Mouse (Mus musculus) thymus, postnatal 4 days (tissue): ENCODE results near the gene Bbof1.

ENCODE experiments used
- DNase-seq: peaks from one replicate; pipeline ENCODE4 v3.0.0; 2021

Bbof1 gene

DNA sequence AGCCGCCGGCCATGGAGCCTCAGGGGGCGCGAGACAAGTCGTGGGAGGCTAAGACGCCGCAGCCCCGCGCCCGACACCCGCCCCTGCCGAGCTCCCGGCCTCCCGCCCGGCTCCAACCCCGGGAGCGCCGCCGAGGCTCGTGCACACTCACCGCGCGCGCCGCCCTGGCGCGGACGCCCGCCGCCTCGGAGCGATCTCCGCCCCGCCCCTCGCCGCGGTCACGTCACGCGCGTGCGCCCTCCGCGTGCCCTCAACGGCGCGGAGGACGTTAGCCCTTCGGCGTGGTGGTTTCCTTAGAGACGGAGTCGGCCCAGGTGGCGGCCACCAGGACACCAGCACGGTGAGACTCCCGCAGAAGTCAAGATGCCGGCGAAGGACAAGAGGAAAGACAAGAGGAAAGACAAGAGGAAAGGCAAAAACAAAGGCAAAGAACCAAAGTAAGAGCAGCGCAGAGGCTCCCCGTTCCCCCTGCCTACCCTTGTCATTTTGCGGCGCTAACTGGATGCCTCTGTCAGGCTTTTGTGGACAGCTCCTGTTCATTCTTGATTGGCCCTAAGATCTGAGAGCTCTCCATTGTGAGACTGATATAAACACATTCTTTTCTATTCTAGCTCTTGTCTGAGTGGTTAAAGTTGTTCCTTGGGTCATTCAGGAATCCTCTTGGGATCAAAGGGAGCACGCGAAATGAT is at the start of gene Bbof1, which contains the start of gene Entpd5:
Gene Bbof1 (plus strand): TSS at position 253 of the 689 bp plus-strand sequence.
Gene Entpd5 (minus strand): TSS at position 211 of the 689 bp plus-strand sequence.
- DNase-seq = peak; percentile 97

DNA sequence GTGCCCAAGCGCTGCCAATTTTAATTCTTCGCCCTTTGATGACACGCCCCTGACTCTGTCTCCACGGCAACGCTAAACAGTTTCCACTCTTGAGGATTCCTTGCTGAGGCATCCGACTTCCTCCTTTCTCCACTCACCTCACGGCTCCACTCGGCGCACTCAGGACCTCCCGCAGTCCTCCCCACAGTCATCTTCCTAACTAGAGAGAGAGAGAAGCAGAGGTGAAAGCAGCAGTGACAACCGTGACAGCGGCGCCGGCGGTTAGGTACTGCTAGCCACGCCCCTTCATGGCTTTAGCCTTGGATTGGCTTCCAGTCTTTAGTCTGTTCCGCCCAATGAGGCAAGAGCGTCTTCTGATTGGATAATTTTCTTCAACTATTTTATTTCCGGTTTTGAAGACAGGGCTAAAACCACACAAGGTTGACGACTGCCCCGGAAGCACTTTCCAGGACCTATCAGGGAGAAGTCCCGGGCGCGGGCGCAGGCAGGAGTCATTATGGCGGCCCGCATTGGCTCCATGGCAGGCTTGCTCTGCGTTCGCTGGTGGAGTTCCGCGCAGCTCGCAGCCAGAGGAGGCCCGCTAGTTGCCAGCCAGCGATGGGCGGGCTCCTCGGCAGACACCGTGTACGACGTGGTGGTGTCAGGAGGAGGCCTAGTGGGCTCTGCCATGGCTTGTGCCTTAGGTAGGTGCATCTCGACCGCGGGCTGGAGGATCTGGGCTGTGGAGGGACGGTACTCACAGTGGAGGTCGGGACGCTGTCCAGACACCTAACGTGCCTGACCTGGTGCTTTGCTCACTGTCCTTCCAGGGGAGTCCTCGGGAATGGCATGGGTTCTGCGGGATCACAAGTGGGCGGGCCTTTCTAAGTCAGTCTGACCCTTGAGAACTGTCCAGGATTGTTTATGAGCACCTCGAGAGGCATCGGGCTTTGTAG is 47.0 kb upstream of the Bbof1 start, which contains the start of the genes Coq6 and Fam161b:
Gene Coq6 (plus strand): TSS at position 103 of the 935 bp plus-strand sequence.
Gene Fam161b (minus strand): TSS at position 279 of the 935 bp plus-strand sequence.
- DNase-seq = peak; percentile 93

DNA sequence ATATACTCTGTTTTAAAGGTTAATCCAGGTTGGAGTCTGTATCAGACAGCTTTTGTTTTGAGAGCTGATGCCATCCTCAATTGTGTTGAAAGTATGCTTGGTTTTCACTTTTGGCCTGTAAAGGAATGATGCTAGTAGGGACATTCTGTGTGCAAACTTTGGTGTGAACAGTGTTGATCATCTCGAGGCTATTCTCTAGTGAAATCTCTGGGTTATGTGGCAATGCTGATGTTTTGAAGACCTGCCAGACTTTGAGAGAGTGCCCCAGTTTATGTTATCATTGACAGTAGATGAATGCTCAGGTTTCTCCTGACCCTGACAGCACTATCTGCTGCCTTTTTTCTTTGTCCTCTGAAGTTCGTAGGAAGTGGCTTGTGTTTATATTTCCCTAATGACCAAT is 46.0 kb upstream of the Bbof1 start:
- no peak for DNase-seq

DNA sequence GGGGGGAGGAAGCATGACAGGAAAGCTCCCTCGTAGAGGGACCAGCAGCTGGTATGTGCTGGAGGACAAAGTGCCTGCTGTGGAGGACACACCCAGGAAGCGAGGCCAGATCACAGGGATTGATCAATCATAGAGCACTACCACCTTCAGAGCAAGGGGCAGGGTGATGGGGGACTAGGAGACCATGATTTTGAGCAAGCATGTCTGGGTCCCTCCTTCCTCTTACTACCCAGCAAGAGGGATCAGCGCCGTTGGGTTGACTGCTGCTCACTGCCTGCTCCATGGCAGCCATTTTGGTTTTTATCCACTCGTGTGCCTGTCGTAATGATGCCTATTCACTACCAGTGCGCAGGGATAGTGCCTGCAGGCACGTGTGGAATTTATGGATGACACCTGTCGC is 44.6 kb upstream of the Bbof1 start:
- DNase-seq = no peak

DNA sequence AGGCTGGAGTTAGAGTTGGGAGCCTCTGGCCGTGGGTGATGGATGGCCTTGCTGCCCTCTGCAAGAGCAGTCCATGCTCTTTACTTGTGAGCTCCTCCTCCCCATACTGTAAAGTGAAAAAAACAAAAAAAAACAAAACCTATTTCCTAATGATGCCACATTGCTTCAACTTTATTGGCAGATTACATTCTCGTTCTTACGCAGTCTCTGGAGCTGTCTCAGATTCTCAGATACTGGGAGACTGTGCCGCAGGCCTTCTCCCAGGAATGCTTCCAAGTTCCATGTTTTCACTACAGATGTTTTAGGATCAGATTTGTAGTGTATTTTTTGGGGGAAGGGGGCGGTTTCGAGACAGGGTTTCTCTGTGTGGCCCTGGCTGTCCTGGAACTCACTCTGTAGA is 43.7 kb upstream of the Bbof1 start:
- no peak for DNase-seq

DNA sequence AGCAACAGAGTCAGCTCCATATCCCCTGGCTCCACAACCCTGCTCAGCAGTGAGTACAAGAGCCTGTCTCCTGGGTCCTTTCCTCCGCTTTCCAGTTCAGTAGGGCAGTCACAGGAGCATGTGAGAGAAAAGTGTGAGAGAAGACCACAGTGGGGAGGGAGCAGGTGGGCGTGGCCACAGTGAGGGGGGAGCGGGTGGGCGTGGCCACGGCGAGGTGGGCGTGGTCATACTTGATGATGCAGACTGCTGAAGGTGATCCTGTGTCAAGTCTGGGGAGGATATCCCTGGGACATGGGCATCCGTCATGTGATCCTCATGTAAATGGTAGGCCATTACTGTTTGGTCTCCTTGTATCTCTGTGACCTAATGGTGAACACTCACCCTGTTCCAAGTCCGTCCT is 41.9 kb upstream of the Bbof1 start:
- peak; percentile 36 for DNase-seq

DNA sequence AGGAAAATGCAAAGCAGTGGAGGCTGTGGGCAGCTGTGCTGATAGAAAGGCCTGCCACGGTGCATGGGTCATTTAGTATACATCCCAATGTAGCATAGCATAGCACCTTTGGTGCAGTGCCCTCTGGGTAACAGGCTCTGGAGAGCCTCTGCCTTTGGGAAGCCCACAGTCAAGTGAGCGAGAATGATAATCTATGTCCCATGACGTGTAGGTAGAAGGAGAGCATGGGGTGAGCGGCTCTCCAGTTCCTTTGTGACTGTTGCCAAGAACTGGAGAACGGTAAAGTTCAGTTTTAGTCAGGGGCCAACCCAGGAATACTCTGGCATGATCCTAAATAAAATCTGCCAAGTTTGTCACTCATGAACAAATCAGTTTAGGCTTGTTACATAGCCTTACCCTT is 37.2 kb upstream of the Bbof1 start:
- DNase-seq = no peak

DNA sequence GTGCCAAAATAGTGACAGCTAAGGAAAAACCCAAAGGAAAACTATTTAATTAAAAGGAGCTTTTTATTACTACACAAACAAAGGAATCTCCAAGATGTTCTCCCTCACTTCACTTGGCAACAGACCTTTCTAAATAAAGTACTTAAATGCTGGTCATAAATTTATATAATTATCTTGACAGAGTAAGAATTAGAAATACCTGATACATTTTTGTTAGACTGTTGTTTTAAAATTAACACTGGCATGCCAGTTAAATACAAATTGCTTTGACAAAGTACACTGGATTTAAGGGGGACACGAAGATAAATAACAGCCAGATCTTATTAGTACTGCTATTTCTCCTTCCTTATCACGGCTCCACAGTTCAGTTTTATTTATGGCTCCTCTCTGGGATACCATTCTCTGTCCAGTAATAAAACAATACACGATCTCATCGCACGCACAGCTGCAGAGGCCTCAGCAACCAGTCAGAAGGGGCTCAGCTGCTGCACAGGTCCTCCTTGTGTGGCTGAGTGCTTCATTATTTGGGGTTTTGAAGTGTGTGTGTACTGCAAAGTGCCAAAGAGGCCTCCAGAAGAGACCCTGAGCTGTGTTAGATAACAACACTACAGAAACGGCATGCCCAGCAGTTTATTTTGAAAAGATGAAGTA is 34.9 kb upstream of the Bbof1 start:
- DNase-seq = no peak

DNA sequence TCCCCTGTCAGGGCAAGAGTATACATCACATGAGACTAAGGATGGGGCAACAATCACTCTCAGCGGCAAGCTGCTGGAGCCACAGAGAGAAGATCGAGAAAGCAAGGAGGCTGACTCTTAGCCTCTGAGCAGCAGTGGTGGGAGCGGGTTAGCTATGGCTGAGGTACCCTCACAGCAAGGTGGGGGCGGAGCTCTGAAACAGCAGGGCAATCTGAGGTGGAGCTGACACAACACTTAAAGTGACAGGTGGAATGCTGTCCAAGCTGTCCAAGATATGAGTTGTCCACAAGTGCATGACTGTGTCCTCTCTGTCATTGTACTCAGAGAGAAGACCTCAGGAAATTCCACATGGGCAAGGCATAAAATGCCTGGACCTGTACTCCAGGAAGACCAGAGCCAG is 26.5 kb upstream of the Bbof1 start:
- DNase-seq = no peak

DNA sequence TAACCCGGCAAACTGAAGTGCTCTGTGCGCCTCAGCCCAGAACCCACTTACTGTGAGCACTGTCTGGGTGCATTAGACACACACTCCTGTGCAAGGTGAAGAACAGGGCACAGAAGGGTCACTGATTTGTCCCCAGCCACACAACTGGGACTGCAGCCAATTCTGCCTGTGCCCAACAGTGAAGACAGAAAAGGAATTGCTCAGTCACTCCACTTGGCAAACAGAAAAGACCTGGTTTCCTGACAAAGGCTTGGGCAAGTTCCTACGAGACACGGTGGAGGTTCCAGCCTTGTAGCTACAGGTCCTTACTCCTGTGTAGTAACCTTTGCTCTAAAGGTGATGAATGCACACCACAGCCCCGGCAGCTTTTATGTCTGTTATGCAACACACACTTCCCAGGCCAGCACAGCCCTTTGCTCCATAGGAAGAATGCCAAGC is 24.2 kb upstream of the Bbof1 start:
- no peak for DNase-seq

DNA sequence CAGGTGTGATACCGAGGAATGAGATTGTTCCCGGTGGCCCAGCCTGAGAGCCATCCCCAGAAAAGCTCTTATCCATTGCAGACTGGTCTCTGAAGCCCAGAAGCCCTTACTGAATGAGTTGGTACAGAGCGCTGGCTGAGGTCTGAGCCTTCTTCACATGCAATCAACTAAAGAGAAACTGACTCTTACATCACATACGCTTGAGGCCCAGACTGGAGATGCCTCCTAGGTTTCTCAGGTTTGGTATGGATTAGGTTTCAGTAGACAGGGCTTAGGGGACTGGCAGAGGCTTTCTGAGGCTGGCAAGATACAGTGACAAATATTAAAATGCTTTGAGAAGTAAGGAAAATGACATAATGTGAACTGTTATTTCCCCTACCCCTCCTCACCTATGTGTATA is 23.5 kb upstream of the Bbof1 start:
- no peak for DNase-seq

DNA sequence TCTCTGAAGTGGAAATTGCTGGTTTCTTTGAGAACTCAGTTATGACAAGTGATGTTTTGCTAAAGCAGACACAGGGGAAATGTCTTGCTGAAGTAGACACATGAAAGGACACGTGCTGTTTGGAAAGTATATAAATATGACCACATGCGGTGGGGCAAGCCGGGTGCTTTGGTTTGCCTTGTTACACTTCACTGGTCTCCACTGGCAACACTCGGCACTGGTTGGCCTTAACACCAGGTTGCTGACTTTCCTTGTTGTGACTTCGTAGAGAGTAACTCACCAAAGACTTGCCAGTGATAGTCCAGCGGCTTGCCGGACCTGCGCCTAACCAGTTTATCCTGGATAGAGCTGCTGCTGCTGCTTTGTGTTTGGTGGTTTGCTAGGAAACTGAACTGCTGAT is 20.8 kb upstream of the Bbof1 start:
- DNase-seq = no peak

DNA sequence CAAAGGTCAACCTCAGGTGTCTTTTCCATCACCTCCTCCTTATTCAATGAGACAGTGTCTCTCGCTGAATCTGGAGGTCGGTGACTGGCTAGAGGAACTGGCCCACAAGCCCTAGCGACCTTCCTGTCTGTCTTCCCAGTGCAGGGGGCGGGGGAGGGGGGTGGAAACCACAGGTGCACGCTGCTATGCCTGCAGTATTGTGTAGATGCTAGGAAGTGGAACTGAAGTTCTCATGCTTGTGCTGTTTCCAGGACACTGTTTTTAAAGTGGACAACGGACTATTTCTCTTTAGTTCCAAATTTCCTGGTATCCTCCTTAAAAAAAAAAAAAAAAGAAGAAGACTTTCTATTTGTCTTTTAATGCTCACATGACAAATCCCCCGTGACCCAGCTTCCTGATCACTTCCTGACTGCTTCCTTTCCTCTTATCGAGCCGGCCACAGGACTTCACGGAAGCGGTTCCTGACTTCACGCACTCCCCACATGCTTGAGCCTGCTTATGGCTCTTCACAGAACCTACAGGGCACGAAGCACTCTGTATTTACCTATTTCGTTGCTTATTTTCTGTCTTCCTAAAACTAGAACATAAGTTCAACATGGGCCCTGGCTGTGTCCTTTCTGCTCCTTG is 20.0 kb upstream of the Bbof1 start:
- peak; percentile 19 for DNase-seq

DNA sequence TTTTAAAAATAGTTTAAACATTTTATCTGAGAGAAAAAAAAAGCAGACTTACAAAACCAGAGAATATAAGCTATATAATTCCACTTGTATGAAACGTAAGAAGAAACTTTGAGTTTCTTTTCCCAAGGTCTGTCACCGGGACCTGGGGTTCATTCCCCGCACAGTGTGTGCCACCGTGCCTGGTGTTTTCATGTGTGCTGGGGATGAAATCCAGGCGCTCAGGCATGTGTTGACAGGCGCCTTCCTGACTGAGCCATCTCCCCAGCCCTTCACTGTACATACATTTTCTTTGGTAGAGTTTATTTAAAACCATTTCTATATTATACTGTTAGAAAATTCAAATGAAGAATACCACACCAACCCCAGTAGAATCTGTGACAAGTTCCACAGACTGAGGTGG is 18.5 kb upstream of the Bbof1 start:
- DNase-seq = no peak

DNA sequence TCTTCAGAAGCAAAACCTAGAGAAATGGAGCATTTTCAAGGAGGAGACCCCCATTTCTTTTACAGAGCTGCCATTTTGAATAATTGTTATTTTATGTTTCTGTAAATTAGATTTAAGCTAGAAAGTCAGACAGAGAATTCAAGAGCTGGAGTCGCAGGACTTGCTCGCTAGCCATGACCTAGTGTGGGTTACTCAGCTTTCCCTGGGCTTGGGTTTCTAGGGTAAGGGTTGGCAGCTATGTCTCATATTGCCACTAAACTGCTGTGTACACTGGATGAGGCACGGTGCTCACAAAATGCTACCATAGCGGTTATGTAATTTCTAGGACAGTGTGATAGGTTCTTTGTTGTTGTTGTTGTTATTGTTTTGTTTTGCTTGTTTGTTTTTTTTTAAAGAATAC is 16.2 kb upstream of the Bbof1 start:
- DNase-seq = no peak

DNA sequence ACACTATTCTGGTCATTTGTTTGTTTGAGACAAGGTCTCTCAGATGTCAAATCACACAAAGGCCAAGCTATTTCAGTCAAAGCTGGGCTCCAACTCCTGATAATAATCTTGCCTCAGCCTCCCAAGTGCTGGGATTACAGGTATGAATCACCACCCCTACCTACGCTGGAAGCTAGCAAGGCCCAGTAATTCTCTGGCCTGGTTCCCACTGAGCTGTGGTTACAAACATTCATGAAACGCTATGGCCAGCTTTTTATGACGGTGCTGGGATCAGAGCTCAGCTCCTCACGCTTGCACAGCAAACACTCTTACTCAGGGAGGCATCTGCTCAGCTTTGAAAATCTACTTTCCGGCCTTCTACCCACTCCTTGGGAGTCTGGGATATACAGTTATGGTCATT is 15.0 kb upstream of the Bbof1 start:
- no peak for DNase-seq

DNA sequence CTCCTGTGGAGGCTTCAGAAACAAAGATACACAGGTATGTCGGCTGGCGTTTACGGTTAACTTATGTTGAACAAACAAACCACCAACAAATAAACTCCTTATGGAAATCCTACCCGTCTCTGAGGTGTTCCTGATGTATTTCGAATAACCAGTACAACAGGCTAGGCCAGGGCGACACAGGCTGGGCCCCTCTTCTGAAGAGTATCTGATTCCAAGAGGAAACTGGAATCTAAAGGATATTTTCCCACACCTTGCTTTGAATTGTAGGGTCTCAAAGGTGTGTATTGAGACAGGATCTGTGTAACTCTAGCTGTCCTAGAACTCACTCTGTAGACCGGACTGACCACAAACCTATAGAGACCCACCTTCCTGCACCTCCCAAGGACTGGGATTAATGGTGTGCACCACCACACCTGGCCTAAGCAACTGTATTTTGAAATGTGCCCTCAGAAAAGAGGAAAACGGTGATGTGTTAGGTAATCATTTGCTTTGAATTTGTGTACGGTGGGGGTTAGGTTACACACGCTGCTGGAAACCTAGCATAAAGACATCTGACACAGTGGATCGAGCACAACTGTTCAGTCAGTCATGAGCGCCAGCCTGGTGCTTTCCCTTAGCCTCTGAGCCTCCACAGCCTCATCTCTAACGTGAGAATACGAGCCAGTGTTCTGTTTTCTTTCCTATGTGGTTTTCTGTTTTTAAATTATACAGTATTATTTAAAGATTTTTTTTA is 11.8 kb upstream of the Bbof1 start:
- DNase-seq = no peak

DNA sequence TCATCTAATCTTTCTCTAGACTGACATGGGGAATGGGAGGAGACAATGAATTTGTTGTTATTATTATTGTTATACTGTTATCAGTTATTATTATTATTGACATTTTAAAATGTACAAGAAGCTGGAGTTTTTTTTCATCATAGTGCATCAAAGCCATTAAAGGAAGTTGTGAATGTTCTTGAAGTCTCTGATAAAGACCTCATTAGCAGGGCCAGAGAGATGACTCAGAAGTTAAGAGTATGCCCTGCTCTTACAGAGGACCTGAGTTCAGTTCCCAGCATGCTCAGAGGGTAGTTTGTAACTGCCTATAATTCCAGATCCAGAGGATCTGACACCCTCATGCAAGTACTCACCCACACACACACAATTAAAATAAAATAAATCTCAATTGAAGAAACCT is 11.2 kb upstream of the Bbof1 start:
- no peak for DNase-seq

DNA sequence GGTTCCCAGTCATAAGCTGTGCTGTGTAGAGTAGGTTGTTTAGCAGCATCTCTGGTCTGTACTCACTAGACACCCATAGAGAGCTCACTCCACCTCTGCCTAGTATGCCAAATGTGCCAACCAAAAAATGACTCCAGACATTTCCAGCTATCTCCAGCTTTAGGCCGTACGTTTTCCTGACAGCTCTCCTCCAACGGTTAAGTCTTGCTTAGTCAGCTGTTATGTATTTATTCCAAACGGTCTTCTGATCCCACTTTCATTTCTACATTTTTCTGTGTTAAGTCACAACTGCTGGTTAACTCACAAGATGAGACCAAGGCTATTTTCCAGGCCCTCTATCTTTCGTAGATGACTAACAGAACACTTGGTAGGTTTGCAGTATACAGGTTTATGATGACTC is 10.2 kb upstream of the Bbof1 start:
- no peak for DNase-seq

DNA sequence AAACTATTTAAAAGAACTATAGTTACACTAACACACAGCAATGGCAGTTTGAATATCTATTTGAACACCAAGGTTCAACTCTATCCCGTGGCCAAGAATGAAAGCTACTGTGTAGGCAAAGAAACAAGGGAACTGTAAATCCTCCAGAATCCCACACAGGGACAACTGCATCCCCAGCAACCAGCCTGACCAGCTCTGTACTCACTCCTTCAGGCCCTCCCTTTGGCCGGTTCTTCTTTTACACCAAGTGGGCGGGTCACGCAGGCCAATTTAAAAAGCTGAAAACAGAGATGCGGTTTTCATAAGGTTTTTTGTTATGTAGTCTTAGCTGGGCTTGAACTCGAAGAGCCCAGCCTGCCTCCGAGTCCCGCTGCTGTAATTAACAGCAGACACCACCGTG is 9.7 kb upstream of the Bbof1 start:
- DNase-seq = no peak

DNA sequence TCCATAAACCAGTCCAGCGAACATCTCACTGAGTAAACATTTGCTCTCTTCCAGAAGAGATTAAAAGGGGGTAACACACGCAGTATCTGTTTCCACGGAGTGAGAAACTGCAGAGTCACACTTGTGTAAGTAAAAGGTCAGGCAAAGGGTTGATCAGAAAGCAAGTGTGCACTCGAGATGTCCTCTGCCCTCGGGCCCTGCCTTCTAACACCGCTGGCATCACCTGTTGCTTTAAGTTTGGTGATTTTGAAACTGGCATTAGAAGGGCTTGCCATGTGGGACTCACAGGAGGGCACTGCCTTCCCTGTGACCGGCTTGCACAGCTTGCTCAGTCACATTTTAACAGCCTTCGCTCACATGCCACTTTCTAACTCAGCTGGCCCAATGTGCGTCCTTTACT is 9.2 kb upstream of the Bbof1 start:
- no peak for DNase-seq

DNA sequence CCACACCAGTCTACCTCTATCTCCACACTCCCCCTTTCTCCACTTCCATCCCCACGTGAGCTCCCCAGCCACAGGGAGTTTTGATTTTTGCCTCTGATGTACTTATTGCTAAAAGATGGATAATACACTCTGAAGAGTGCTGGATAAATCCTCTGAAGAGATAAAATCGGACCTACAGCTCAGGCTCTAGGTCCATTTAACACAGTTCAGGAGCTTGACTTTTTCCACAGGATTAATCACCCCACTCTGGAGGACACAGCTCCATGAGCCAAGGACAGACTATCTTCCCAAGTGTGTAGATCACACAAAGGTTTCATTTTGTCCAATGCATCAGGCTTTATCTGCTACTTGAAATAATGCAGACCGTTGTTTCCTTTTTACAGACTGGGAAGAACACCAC is 8.8 kb upstream of the Bbof1 start:
- no peak for DNase-seq
